Mouse (Mus musculus) kidney, postnatal 4 days (tissue): Measurements from ENCODE around the gene Ctf2.
"Not testable (repeated sequence)": the region's sequence is repeated elsewhere in the genome, so short reads cannot be mapped to it uniquely, and the experiment has no call there.

ENCODE experiments used
- DNase-seq, 2 experiments: peaks; one replicate each; pipeline ENCODE4 v3.0.0; 2021; ENCODE audit warnings: mixed read lengths in 2 of 2

Ctf2 gene

DNA sequence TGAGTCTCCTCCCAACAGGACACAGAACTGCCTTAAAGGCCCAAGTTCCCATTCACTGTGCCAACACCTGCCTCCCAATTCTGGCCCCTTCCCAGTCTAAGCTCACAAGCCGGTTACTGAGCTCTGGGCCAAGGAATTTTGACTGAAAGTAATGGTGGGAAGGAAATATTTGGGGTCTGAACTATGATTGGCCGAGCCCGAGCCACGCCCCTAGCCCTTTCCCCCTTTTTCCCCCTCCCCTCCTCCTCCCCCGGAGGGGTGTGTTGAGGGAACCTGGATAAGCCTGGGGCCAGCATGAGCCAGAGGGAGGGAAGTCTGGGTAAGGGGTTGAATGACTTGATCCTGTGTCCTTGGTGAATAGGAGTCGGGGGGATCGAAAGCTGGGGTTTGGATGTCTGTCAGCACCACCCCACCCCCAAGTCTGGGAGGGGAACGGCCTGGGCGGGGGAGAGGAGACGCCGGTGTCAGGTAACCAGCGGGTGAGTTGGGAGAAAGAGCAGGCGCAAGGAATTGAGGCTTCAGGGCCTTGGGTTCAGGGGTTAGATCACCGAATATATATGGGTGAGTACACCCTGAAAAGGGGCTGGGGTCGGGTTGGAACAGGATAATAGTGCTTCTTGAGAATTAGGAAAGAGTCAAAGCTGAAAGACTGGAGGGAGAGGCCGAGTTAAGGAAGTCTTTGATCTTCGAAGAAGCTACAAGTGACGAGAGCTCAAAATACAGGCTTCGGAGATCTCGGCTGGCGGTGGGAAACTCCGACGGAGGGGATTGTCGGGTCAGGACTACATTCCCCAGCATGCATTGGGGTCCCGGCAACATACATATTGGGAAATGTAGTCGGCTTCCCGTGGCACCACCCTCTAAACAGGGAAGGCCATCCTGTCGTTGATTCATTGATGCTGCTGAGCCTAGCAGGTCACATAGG lies 19.2 kb downstream of the Ctf2 start, which contains the start of gene Ctf1:
Ctf1 (plus strand) TSS at position 276 of the 925 bp plus-strand sequence.
- DNase-seq = peak; percentile 88 to 91

DNA sequence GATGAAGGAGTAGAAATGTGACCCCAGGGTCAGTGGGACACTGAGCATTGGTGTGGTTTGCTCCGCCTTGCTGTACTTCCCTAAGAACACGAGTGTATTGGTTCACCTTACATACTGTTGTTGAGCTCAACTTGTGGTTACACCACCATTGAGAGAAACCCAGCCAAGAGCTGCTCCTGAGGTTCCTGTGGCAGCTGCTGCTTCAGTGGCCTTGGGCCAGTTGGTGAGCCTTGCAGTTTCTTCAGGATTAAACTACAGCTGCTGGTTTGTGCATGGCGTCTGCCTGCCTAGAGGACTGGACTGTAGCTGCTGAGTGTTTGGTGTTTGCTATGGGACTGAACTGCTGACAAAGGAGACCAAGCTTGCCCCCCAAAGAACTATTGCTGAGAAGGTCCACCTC lies 20.5 kb downstream of the Ctf2 start:
- DNase-seq = peak in 1 of 2 experiments; percentile 16

DNA sequence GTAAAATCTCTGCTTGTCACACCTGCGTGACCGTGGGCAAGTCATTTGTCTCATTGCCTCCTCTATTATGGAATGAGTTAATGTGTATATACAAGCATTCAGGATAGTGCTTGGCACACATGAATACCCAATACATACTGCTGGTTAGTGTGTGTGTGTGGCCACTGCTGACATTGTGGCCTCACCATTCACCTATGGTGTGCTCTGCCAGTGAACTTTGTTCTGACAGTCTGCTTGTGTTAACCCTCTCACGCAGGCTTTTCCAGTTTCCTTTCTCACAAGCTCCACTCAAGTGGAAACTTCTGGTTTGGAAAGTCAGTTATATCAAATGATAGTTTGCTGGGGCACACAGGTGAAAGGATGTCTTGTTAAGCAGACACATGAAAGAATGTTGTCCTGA lies 20.9 kb downstream of the Ctf2 start:
- DNase-seq = no peak

DNA sequence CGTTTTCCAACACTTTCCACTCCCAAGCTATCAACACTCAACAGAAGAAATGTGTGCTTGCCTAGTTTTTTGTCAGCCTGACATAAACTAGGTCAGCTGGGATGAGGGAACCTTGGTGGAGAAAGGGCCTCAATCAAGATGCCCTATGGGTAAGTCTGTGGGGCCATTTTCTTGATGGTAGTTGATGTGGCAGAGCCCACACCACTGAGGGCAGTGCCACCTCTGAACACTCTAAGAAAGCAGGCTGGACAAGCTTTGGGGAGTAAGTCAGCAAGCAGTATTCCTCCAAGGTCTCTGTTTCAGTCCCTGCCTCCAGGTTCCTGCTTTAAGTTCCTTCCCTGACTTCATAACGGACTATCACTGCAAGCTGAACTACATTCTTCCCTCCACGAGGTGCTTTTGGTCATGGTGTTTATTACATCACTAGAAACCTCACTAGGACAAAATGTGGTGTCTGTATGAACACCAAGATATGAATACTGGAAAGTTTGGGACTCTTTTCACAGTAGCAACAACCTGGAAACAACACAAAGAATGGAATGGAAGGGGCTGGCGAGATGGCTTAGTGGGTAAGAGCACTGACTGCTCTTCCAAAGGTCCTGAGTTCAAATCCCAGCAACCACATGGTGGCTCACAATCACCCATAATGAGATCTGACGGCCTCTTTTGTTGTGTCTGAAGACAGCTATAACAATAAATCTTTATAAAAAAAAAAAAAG lies 22.5 kb downstream of the Ctf2 start:
- no peak for DNase-seq

DNA sequence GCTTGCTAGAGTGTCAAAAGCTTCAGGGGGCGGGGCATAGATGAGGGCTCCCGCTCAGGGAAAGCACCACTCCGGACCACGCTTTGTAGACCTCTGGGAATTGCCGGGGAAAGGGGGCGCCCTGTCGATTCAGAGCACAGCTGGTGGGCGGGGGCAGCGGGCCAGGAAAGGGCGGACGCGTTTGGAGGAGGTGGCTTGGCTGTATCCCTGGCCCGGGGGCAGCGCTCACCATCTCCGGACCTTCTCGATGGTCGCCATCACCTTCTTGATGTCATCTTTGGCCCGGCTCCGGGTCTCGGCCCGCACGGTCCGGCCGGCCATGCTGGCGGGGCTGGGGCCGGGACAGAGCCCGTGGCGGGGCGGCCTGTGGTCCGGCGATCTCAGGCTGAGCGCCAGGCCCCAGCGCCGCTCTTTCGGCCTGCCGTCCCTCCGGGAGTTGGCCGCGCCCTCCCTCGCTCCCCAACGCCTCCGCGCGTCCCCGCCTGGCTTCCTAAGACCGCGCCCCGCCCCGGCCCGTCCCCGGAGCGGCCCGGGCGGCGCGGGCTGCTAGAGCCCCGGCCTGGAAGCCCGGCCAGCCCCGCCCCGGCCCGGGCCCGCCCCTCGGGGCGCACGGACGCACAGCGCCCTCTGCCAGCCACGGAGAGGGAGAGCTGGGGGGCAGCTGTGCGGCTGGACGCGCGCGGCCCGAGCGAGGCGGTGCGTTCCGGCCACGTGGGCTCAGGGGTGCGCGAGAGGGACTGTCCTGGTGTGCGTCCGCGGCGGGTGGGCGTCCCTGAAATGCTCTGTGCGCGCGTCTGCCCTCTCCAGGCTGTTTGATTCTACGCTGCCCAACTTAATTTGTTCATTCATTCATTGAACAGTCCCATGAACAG lies 23.5 kb downstream of the Ctf2 start, which contains the start of gene Bcl7c:
Bcl7c (minus strand) TSS at position 727 of the 872 bp plus-strand sequence.
- peak; percentile 97 to 99 for DNase-seq

DNA sequence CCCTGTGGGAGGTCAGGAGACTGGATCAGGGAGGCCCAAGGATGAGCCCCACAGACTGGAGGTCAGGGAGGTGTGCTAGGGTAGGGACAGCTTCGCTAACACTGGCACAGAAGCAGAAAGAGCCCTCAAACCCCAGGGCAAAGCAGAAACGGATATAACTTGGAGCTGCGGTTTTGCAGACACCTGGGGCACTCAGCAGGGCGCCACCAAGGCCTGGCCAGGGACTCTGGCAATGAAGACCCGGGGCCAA lies 24.1 kb downstream of the Ctf2 start:
- DNase-seq = no peak

DNA sequence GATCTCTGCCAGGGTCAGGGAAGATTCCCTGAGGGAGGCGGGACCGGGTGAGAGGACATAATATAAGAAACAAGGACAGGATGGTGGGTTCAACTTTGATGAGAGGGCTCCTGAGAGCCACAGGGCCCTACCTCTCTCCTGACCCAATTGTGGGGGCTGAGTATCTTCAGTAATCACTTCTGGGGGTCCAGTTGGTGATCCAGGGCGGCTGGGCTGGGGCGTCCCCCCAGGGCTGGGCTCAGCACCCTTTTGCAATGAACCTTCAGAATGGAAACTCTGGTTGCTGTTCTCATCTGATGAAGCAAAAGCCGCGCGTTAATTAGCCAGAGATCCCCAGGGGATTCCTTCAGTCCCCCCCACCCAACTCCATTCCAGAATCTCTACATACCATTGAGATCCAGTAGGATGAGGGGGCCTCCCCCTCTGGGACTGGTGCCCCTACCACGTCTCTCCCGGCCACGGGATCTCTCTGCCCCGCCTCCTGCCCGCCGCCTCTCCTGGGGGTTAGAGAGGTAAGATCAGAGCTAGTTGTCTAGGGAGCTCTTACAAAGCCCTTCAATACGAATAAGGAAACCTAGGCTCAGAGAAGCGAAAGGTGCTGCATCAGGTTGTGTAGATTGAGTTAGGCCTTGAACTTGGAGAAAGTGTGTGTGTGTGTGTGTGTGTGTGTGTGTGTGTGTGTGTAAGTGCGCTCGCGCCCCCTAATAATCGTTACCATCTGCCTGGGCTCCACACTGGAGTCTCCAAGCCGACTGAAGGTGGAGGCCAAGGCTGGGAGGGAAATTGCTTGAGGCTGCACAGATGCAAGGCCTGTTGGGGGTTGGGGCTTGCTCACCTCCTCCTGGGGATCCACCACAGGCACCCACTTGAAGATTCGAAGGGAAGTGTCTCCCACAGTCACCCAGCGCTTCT lies 24.7 kb downstream of the Ctf2 start:
- DNase-seq = peak; percentile 41 to 55

DNA sequence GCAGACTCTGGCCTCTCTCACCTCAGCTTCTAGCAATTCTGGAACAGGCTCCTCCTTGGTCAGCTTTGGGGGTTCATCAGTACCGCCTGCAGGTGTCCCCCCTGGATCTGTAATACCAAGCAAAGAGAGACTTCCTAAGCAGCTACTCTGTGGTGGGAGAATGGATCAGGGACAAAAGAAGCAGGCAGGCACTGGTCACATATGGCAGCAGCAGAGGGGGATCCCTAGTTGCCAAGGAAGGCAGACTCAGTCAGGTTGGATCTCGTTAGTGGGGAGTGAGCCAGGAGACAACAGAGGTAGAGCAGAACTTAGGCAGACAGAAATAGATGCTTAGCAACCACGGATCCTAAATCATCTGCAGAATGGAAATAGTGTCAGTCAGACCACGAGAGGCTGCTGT lies 26.3 kb downstream of the Ctf2 start:
- DNase-seq = no peak

DNA sequence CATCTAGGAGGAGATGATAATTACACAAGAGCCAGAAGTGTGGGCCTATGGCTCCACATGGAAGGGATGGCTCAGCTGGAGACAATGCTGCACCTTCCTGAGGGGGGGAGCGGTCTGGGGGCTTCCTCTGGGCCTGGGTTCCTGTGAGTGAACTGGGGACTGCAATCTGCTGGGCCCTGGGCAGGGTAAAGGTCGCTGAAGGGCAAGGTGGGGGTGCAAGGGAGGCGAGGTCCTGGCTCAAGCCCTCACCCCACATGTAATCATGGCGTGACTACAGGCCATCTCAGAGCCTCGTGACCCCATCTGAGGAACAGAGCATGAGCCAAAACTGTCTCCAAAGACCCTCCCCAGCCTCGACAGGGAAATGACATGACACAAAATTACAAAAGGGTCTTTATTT lies 27.4 kb downstream of the Ctf2 start:
- no peak for DNase-seq

DNA sequence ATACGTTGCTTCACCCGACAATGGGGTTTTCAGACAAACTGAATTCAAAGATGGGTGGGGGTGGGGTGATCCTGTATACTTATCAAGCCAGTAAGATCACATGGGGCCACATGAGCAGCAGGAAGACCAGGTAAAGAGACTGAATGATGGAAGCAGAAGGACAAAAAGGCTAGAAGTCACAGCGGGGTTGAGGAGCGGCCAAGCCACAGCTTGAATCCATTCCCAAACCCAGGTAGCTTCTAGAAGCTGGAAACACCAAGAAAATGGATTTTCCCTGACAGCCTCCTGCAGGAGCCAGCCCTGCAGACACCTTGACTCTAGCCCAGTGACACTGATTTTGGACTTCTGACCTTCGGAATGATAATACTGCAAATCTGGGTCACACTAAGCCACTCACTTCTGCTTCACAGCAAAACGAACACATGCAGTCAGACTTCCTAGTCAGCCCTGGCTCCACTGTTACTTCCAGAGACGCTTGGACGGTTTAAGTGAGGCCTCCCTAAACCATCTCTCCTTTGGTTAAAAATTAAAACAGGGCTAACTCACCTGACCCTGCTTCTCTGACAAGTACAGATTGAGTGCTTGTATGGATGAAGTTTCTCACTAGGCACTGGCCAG lies 28.3 kb downstream of the Ctf2 start:
- DNase-seq = no peak

DNA sequence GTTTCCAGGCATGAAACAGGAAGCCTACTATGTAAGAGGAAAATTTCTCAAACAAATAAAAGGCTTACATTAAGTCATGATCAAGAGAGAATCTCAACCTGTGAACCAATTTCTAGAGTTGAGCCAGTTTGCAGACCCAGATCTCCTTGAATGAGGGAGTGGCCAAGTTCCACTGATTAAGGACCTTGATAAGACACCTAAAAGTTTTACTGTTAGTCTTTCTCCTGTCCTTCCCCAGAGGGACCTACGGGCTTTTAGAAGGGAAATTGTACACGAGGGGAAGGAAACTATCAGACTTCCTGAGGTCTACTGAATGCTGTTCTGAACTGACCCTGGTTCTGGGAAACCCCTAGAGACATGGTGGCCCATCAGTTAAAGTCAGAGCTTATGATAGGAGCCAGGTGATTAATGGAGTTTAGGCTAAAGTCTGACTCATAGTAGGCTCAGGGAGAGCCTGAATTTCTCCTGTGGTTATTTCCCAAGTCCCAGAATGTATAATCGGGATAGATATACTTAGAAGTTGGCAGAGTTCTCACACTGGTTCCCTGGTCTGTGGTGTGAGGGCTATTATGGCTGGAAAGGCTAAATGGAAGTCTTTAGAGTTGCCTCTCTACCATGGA lies 31.1 kb downstream of the Ctf2 start:
- DNase-seq = no peak

DNA sequence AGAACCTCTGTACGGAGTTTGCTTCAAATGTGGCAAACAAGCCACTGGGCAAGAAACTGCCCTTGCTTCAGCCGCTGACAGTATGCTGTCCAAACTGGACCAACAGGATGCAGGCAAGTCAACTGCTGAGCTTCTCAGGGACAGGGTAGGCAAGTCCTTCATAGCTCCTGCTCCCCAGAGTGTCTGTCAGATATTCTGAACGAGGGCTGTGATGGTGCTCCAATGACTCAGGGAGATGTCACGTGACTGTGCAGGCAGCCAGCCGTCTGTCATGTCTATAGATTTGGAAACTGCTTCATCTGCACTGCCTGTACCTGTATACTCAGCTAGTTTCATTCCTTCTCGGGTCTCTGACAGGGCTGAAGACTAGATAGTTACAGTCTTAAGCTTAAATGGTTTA lies 33.0 kb downstream of the Ctf2 start:
- DNase-seq = no peak

DNA sequence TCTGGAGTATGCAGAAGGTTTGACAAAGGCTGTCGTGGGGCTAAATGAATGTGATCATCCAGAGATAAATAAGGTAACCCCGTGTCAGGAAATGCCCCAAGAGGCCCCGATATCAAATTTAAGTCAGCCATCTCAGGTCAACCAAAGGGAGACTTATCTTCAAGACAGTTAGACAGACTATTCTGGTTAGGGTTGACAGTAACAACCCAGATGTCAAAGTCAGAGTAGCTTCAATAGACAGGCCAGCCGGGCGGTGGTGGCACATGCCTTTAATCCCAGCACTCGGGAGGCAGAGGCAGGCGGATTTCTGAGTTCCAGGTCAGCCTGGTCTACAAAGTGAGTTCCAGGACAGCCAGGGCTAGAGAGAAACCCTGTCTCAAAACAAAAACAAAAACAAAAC lies 38.2 kb downstream of the Ctf2 start:
- DNase-seq = not testable (repeated sequence)

DNA sequence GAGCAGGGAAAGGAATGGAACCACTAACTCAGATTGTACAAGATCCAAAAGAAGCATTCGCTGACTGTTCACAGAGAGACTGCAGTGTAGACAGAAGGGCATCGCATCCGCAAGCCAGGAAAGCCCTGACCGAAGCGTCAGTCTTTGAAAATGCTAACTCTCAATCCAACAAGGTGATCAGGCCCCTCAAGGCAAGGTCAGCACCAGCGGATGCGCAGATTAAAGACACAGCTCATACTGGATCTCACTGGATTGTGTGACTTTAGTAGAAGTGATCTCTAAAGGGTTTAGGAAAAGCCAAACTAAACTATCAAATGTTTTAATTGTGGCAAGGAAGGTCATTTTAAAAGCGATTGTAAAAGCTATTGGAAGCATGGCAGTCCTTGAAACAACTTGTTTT lies 38.7 kb downstream of the Ctf2 start:
- DNase-seq = no peak

DNA sequence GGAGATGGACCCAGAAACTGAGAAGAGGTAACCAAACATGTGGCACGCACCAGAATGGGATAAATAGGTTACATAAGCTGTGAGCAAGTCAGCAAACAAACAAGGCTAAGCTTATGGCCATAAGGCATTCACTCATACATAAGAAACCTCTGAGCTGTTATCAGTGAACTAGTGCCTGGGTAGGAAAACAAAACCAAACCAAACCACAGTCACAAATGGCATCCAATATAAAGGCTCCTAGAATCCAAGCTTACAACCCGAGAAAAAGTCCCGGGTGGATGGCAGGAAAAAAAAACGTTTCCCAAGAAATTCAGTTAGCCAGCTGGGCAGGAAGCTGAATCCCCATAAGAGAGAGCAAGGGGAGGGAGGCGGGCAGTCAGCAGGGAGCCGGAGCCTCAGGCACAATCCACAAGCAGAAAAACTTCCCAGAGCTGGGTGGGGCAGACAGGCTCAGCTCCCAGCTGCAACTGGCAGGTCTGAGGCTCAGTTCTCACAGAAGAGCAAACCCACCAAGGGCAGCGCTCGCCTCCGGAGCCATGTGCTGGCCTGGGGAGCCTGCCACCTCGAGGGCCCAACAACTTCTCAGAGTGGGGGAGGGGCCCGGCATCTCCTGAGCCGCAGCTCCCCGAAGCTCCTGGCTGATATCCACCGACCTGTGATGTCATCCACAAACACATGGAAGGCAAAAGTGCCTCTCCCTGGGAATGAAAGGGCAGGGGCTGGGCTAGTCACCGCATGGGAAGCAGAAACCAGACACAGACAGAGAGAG lies 40.6 kb downstream of the Ctf2 start:
- DNase-seq = peak; percentile 72 to 82

DNA sequence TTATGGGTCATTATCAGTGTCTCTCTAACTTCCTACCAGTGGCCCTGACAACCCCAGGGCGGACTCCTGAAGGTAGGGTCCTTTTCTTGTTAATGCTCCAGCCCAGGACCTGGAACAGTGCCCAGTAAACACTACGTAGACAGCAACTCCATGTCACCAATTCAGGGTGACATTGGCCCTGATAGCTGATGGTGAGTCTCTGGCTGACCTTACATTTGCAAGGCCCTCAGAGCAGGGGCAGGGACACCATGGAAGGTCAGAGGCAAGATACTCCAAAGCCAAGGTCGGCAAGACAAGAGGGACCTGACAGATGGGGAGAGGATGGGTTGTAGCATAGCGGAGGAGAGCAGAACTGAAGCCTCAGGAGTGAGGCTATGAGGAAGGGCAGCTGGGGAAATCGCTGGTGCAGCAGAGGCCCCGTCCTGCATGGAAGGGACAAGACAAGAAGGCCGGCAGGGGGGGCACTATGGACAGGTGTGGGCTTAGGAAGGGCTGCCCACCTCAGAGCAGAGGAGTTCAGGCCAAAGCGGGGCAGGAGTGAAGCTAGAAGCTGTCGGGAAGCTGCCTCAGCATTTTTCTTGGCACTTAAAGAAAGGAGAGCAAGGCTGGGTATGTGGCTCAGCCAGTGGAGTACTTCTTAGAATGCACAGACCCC lies 42.2 kb downstream of the Ctf2 start:
- no peak for DNase-seq

DNA sequence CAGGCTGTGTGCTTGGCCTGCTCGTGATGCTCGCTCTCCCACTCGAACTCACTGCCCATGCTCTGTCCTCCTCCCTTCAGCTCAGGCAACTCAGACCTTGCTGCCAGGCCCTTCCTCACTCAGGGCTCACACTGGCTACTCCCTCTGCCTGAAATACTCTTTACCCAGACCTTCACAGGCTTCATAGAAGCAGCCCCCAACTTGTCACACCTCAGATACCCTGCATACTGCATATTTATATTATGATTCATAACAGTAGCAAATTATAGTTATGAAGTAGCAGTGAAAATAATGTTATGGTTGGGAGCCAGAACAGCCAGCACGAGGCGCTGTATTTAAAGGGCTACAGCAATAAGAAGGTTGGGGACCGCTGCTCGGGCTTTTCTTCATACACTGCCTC lies 43.0 kb downstream of the Ctf2 start:
- DNase-seq = no peak

DNA sequence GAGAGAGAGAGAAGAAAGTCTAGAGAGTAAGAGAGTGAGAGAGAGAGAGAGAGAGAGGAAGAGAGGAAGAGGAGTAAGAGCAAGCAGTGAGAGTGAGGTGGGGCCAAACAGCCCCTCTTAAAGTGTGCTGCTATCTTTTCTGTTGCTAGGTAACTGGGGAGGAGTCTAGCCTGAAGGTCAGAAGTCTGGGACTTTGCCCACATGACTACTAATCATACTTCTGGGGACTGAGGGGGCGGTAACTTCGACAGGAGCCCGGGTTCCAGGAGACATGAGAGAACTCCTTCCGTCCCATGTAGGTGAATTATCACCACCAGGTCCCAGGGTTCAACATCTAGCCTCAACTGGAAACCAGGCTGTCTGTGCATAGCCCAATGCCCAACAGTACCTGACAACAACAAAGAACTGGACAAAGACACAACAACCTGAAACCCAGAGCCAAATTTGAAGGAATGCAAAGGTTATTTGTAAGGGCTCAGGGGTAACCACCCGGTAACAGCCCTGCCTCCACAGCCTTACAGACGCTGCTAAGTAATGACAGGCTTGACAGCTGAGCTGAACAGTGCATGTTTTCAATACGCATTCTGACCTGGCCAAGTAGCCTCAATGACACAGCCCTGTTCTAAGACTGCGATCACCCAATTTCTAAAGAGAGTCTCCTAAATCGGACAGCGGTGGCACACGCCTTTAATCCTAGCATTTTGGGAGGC lies 45.1 kb downstream of the Ctf2 start:
- DNase-seq = no peak
